Mouse (Mus musculus) midbrain, embryonic 16.5 days (tissue): ENCODE results near the gene Gm9964. TPM values are rescaled to one million over a fixed set of nuclear protein-coding genes. Genes with fewer than 3 reads are reported as not detected.

Source experiments
- ATAC-seq: fragments of 200-750 bp; cut with Nextera tagmentation; 2 replicates; pipeline ENCODE4 v1.8.0; 2017; ENCODE audit warnings: moderate TSS enrichment
- H3K27ac ChIP-seq: fragments of 300-500 bp; sonication (generic); 2 replicates; pipeline ENCODE4 v1.5.1; 2014; ENCODE audit warnings: mild to moderate bottlenecking, low read length, mixed read lengths
- H3K27me3 ChIP-seq: fragments of 300-500 bp; sonication (generic); 2 replicates; pipeline ENCODE4 v1.6.1; 2014; ENCODE audit warnings: low read depth, low read length, mixed read lengths; ENCODE audit not compliant: control insufficient read depth, insufficient read depth
- H3K36me3 ChIP-seq: fragments of 300-500 bp; sonication (generic); 2 replicates; pipeline ENCODE4 v1.6.1; 2014; ENCODE audit warnings: mild to moderate bottlenecking, low read length, moderate library complexity, mixed read lengths; ENCODE audit not compliant: control insufficient read depth, insufficient read depth
- H3K4me1 ChIP-seq: fragments of 300-500 bp; sonication (generic); 2 replicates; pipeline ENCODE4 v1.6.1; 2014; ENCODE audit warnings: mild to moderate bottlenecking, low read length, mixed read lengths; ENCODE audit not compliant: control insufficient read depth, insufficient read depth
- H3K4me2 ChIP-seq: fragments of 300-500 bp; sonication (generic); 2 replicates; pipeline ENCODE4 v1.6.1; 2014; ENCODE audit warnings: mild to moderate bottlenecking, low read length, mixed read lengths
- H3K4me3 ChIP-seq: fragments of 300-500 bp; sonication (generic); 2 replicates; pipeline ENCODE4 v1.5.1; 2014; ENCODE audit warnings: low read depth, mild to moderate bottlenecking, low read length, moderate library complexity, mixed read lengths
- H3K9ac ChIP-seq: fragments of 300-500 bp; sonication (generic); 2 replicates; pipeline ENCODE4 v1.6.1; 2014; ENCODE audit warnings: low read depth, low read length, mixed read lengths
- H3K9me3 ChIP-seq: fragments of 300-500 bp; sonication (generic); replicated peaks from 2 replicates; pipeline ENCODE4 v1.6.1; 2014; ENCODE audit warnings: mild to moderate bottlenecking, low read length, mixed read lengths; ENCODE audit not compliant: control insufficient read depth, poor library complexity, severe bottlenecking
- WGBS: fragments of 180-500 bp; shearing (Covaris S2); extraction: QIAGEN DNeasy Blood & Tissue Kit; methylation state at CpG from one replicate; pipeline ENCODE4 v1.1.7; 2014; 5-methylcytosine and 5-hydroxymethylcytosine counted together
- polyA plus RNA-seq: library from polyadenylated mRNA; unstranded; fragments of >200 nt; fragmentation: Nextera tagmentation; extraction: Ambion mirVana; gene quantifications from 2 replicates; pipeline ENCODE4 v1.2.1, GENCODE M21; 2015

Gm9964 gene
- polyA plus RNA-seq, 1 experiment from 2014 or later: not detected

GRCm38 (mm10) chr11:79327106-79327505 is 30.4 kb upstream of the Gm9964 start:
- Histone ChIP-seq H3K36me3 (no peaks in the 10 kb centered on the region), H3K27ac (no peak overlapping the region), H3K4me2 (no peak overlapping the region), H3K4me3 (no peak overlapping the region), H3K27me3 (no peaks in the 10 kb centered on the region), H3K9ac (no peak overlapping the region), H3K9me3 (no peaks in the 10 kb centered on the region), H3K4me1 (no peaks in the 10 kb centered on the region)
- WGBS: 22% methylated on average over 4 of the region's 4 CpGs
- ATAC-seq: no peak

DNA sequence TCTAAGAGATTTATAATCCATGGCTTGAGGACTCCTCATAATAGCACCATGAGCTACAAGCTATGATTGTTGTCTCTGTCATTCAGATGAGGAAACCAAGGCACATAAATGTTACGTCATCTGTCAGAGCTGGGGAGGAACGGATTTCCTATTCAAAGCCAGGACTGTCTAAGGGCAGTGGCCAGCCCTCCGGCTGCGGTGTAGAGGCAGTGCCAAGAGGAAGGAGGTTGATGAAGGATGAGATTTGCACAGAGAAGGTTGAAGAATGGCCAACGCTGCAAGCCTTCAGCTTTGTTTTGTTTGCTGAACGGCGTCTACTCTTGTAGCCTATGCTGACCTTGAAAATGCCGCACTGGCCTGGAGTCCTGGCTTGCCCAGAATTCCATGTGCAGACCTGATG is 29.0 kb upstream of the Gm9964 start:
- Histone ChIP-seq H3K9me3 (no peaks in the 10 kb centered on the region), H3K27me3 (no peaks in the 10 kb centered on the region), H3K36me3 (no peaks in the 10 kb centered on the region), H3K4me2 (no peak overlapping the region), H3K4me1 (no peaks in the 10 kb centered on the region), H3K4me3 (no peak overlapping the region), H3K27ac (no peak overlapping the region), H3K9ac (no peak overlapping the region)
- 92% methylated on average over 8 of the region's 8 CpGs for WGBS
- no peak for ATAC-seq

GRCm38 (mm10) chr11:79323985-79324685 is 27.4 kb upstream of the Gm9964 start:
- no peak overlapping the region for H3K4me2 ChIP-seq

GRCm38 (mm10) chr11:79319807-79320206 is 23.1 kb upstream of the Gm9964 start:
- Histone ChIP-seq H3K9ac (no peak overlapping the region), H3K4me1 (no peaks in the 10 kb centered on the region), H3K27ac (no peak overlapping the region), H3K27me3 (no peaks in the 10 kb centered on the region), H3K4me3 (no peak overlapping the region), H3K4me2 (no peak overlapping the region), H3K9me3 (no peaks in the 10 kb centered on the region), H3K36me3 (no peaks in the 10 kb centered on the region)
- no peak for ATAC-seq
- 84% methylated on average over 7 of the region's 7 CpGs for WGBS

More at GRCm38 (mm10) chr11:79323985-79324685, 27.4 kb upstream of the Gm9964 start:
- Histone ChIP-seq H3K9ac (no peak overlapping the region), H3K4me3 (no peak overlapping the region), H3K9me3 (no peaks in the 10 kb centered on the region), H3K27ac (no peak overlapping the region), H3K36me3 (no peaks in the 10 kb centered on the region), H3K27me3 (no peaks in the 10 kb centered on the region), H3K4me1 (no peaks in the 10 kb centered on the region)
- 63% methylated on average over 12 of the region's 12 CpGs for WGBS
- no peak for ATAC-seq

DNA sequence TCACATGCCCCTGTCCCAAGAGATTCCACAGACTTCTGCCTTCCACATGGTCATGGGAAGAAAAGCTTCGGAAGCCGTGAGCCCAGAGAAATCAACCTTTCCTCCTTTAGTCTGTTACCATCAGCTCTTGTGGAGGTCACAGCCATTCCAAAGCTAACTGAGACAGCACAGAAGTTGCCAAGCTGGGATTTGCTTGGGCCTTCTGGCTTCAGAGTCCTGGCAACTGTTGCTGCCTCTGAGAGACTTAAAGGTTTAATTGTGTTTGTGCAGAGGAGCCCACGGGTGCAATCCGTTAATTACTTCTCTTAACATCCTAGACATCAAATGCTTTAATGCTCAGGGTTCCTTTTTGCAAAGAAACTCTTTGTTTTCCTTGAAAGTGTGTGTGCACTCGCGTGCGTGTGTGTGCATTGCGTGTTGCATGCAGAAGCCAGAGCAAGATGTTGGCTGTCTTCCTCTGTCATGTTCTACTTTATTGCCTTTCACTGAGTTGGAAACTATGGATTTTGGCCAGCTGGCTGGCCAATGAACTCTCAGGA is 20.2 kb upstream of the Gm9964 start:
- Histone ChIP-seq H3K36me3 (no peaks in the 10 kb centered on the region), H3K27me3 (no peaks in the 10 kb centered on the region), H3K9ac (no peak overlapping the region), H3K4me3 (no peak overlapping the region), H3K4me2 (no peak overlapping the region), H3K9me3 (no peaks in the 10 kb centered on the region), H3K27ac (no peak overlapping the region), H3K4me1 (no peaks in the 10 kb centered on the region)
- ATAC-seq: no peak
- WGBS: 66% methylated on average over 8 of the region's 8 CpGs

- no peaks in the 10 kb centered on the region for H3K27me3 ChIP-seq
- 82% methylated on average over 5 of the region's 5 CpGs for WGBS
- no peaks in the 10 kb centered on the region for H3K4me1 ChIP-seq
- H3K9ac ChIP-seq: no peak overlapping the region
- H3K36me3 ChIP-seq: no peaks in the 10 kb centered on the region
- H3K4me3 ChIP-seq: no peak overlapping the region
- no peak for ATAC-seq
- H3K9me3 ChIP-seq: no peaks in the 10 kb centered on the region
- no peak overlapping the region for H3K4me2 ChIP-seq
- H3K27ac ChIP-seq: no peak overlapping the region
Measured at GRCm38 (mm10) chr11:79310467-79310866, 13.8 kb upstream of the Gm9964 start.

DNA sequence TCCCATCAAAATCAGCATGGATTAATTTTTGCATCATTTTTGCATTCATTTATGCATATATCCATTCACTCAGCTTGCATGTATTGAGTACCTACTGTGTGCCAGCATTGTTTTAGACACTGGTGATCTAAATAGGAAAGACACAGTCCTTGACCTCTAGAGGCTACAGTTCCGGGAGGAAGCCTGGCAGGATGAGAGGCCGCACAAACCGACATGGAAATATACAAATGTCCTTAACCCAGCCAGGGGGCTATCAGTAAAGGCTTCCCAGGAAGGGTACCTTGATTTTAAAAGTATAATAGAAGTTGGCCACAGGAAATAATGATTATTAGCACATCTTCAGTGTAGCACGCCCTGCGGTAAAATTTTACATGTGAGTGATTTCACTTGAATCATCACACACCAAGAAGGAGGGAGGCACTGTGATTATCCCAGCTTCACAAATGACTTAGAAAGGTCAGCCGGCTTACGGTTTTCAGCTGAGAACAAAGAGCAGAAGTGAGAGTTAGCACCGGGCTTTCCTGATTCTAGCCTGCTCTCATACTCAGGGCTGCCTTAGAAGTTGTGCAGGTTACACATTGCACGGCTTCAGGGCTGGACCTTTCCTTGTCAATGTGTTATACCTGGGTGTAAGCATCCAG is 11.0 kb upstream of the Gm9964 start:
- H3K9me3 ChIP-seq: no peaks in the 10 kb centered on the region
- H3K4me3 ChIP-seq: no peak overlapping the region
- H3K27me3 ChIP-seq: no peaks in the 10 kb centered on the region
- H3K4me2 ChIP-seq: no peak overlapping the region
- H3K4me1 ChIP-seq: no peaks in the 10 kb centered on the region
- no peaks in the 10 kb centered on the region for H3K36me3 ChIP-seq
- ATAC-seq: no peak
- no peak overlapping the region for H3K27ac ChIP-seq
- 18% methylated on average over 9 of the region's 9 CpGs for WGBS
- no peak overlapping the region for H3K9ac ChIP-seq

DNA sequence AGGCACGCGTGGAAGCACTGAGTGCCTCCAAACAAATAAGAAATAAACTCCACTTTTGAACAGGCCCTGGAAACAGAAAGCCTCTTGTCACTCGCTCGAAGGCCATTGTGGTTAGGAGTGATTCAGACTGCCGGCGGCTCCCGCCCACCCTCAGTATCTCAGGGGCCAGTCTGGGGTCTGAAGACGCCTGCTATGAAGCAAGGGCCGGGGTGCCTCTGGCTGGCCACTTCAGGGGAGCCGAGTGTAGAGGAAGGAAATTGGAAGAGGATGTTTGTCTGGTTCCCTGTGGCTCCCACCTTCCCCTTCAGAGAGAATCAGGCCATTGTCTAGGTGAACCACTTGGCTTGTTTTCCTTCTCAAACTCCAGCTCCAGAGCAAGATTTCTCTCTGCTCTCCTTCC is 10.3 kb upstream of the Gm9964 start:
- H3K4me2 ChIP-seq: no peak overlapping the region
- H3K36me3 ChIP-seq: no peaks in the 10 kb centered on the region
- no peaks in the 10 kb centered on the region for H3K4me1 ChIP-seq
- no peak overlapping the region for H3K4me3 ChIP-seq
- 13% methylated on average over 10 of the region's 10 CpGs for WGBS
- no peaks in the 10 kb centered on the region for H3K27me3 ChIP-seq
- ATAC-seq: no peak
- H3K27ac ChIP-seq: peak overlapping the region; percentile 23; the same call in 1 of the 2 replicates
- H3K9me3 ChIP-seq: no peaks in the 10 kb centered on the region
- no peak overlapping the region for H3K9ac ChIP-seq

DNA sequence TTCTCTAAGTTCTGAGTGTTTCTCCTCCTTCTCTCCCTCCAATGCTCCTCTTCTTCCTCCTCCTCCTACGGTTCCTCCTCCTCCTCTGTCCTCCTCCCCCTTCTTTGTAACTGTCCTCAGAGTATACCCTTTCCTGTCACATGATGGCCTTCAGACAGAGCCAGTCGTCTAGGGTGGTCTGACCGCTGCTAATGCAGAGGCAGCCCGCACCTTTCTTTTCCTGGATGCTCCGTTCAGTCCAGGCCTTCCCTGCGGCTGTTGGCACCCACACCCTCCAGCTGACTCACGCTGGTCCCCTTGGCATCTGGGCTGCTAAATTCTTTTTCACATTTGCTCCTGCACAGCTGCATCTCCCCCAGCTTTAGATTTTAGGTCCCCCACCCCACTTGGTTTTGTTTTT is 9.8 kb upstream of the Gm9964 start:
- no peak overlapping the region for H3K9ac ChIP-seq
- WGBS: 28% methylated on average over 7 of the region's 7 CpGs
- H3K4me1 ChIP-seq: no peaks in the 10 kb centered on the region
- H3K4me3 ChIP-seq: no peak overlapping the region
- H3K36me3 ChIP-seq: no peaks in the 10 kb centered on the region
- ATAC-seq: no peak
- no peaks in the 10 kb centered on the region for H3K9me3 ChIP-seq
- H3K27me3 ChIP-seq: no peaks in the 10 kb centered on the region
- H3K27ac ChIP-seq: peak overlapping the region; percentile 23; the same call in 1 of the 2 replicates
- H3K4me2 ChIP-seq: no peak overlapping the region
